Mouse (Mus musculus) MEL (cell line): ENCODE results near the gene Dusp16.

Experiments
- CTCF ChIP-seq, 3 experiments: IDR thresholded peaks in 2 of 3; conservative IDR thresholded peaks in 1 of 3; 2 replicates each; pipeline ENCODE4 v1.5.1; 2011 to 2012; ENCODE audit warnings: low read length in 3 of 3, low read depth in 2 of 3, mild to moderate bottlenecking in 2 of 3, improper control_type of control experiment in 1 of 3, inconsistent platforms in 1 of 3, mixed read lengths in 1 of 3, moderate library complexity in 1 of 3; ENCODE audit not compliant: control insufficient read depth in 1 of 3, insufficient read depth in 1 of 3, poor library complexity in 1 of 3, severe bottlenecking in 1 of 3
- ETS1 ChIP-seq: IDR thresholded peaks from 2 replicates; pipeline ENCODE4 v1.6.1; 2012; ENCODE audit warnings: low read depth, mild to moderate bottlenecking, inconsistent platforms, low read length, improper control_type of control experiment, moderate library complexity
- MAZ ChIP-seq: IDR thresholded peaks from 2 replicates; pipeline ENCODE4 v1.6.1; 2012; ENCODE audit warnings: low read depth, mild to moderate bottlenecking, inconsistent platforms, low read length, improper control_type of control experiment
- NRF1 ChIP-seq: IDR thresholded peaks from 2 replicates; pipeline ENCODE4 v1.6.1; 2014; ENCODE audit warnings: low read depth, mild to moderate bottlenecking, inconsistent platforms, low read length, improper control_type of control experiment, moderate library complexity; ENCODE audit not compliant: poor library complexity, insufficient read depth, severe bottlenecking
- USF1 ChIP-seq: IDR thresholded peaks from 2 replicates; pipeline ENCODE4 v1.6.1; 2014; ENCODE audit warnings: low read depth, mild to moderate bottlenecking, inconsistent platforms, low read length, improper control_type of control experiment, moderate library complexity
- ZKSCAN1 ChIP-seq: IDR thresholded peaks from 2 replicates; pipeline ENCODE4 v1.6.1; 2012; ENCODE audit warnings: low read depth, mild to moderate bottlenecking, inconsistent platforms, low read length, improper control_type of control experiment, moderate library complexity

- TF ChIP-seq USF1 (no peak), NRF1 (no peak), CTCF (IDR thresholded peaks at IDR 0.05 in 2 of 3, conservative IDR thresholded peaks at IDR 0.05 in 1 of 3; ENCODE audit: control insufficient read depth in 1 of 3, insufficient read depth in 1 of 3, low read depth in 2 of 3, low read length in 3 of 3, poor library complexity in 1 of 3, severe bottlenecking in 1 of 3) (no peak), ETS1 (no peak), MAZ (no peak), ZKSCAN1 (no peak)
Observed at GRCm38 (mm10) chr6:134806130-134806529, 13.7 kb upstream of the Dusp16 start.
